Mouse (Mus musculus) heart, adult 2 months (tissue): ENCODE data around the gene Mef2d. TPM values are rescaled to one million over a fixed set of nuclear protein-coding genes. Genes with fewer than 3 reads are reported as not detected.
A peak's percentile ranks its signal among the peaks of the same experiment; 100 is the strongest.
"Not testable (repeated sequence)": the region's sequence is repeated elsewhere in the genome, so short reads cannot be mapped to it uniquely, and the experiment has no call there.

ENCODE experiments used
- DNase-seq, 2 experiments: peaks; one replicate each; pipeline ENCODE4 v3.0.0; 2021
- H3K27ac ChIP-seq: fragments of 200-600 bp; 2 replicates; pipeline ENCODE4 v1.8.1; 2022
- H3K27me3 ChIP-seq: fragments of 200-500 bp; 2 replicates; pipeline ENCODE4 v1.6.1; 2012; ENCODE audit warnings: mild to moderate bottlenecking, low read length, inconsistent platforms, mixed read lengths; ENCODE audit not compliant: control insufficient read depth, insufficient read depth
- H3K36me3 ChIP-seq: fragments of 200-500 bp; 2 replicates; pipeline ENCODE4 v1.6.1; 2012; ENCODE audit warnings: low read length, inconsistent platforms; ENCODE audit not compliant: control insufficient read depth, insufficient read depth
- H3K4me1 ChIP-seq: fragments of 200-500 bp; 2 replicates; pipeline ENCODE4 v1.6.1; 2011; ENCODE audit warnings: low read length; ENCODE audit not compliant: control insufficient read depth, insufficient read depth
- H3K4me3 ChIP-seq: fragments of 200-600 bp; 2 replicates; pipeline ENCODE4 v1.8.1; 2022
- H3K79me2 ChIP-seq: fragments of 200-500 bp; replicated peaks from 2 replicates; pipeline ENCODE4 v1.6.1; 2012; ENCODE audit warnings: mild to moderate bottlenecking, inconsistent platforms, low read length, moderate library complexity, mixed read lengths; ENCODE audit not compliant: control insufficient read depth, insufficient read depth
- H3K9ac ChIP-seq: fragments of 200-500 bp; 2 replicates; pipeline ENCODE4 v1.6.1; 2012; ENCODE audit warnings: low read depth, mild to moderate bottlenecking, control low read depth, inconsistent platforms, low read length, mixed read lengths
- CTCF ChIP-seq: fragments of 200-600 bp; IDR thresholded peaks from 2 replicates; pipeline ENCODE4 v1.8.1; 2022; ENCODE audit warnings: antibody characterized with exemption, mild to moderate bottlenecking, moderate library complexity
- EP300 ChIP-seq: fragments of 200-500 bp; IDR thresholded peaks from 2 replicates; pipeline ENCODE4 v1.6.1; 2011; ENCODE audit warnings: low read depth, low read length, control low read depth; ENCODE audit not compliant: insufficient read depth
- POLR2A ChIP-seq: fragments of 200-500 bp; IDR thresholded peaks from 2 replicates; pipeline ENCODE4 v1.6.1; 2011; ENCODE audit warnings: mild to moderate bottlenecking, low read depth, low read length, control low read depth; ENCODE audit not compliant: insufficient read depth
- WGBS: fragments of 180-500 bp; shearing (Covaris S2); methylation state at CpG from one replicate; pipeline ENCODE4 v1.1.7; 2018; 5-methylcytosine and 5-hydroxymethylcytosine counted together
- intact Hi-C: fragments of 180-260 bp; cut with DNase I; formaldehyde crosslinking; loops from one replicate; pipeline ENCODE4 v1.15.1; 2025
- polyA plus RNA-seq: library from polyadenylated mRNA; depleted of rRNA; stranded (reverse); fragments of >200 nt; gene quantifications from 2 replicates; pipeline ENCODE4 v1.2.3, GENCODE M21; 2012
- total RNA-seq, 2 experiments: library from RNA; stranded (reverse); gene quantifications; 2 replicates each; pipeline ENCODE4 v1.2.3; 2021

The Mef2d gene
- total and polyA plus RNA-seq, 3 experiments = 118 to 129 (median 119) TPM

GRCm38 (mm10) chr3:88172440-88172839 is 30.3 kb downstream of the Mef2d start:
- Histone ChIP-seq H3K27ac (no peak overlapping the region), H3K27me3 (no peaks in the 10 kb centered on the region), H3K4me1 (peaks cover 11% of the 10 kb centered on the region), H3K36me3 (peaks cover 2% of the 10 kb centered on the region; the same call in 1 of the 2 replicates), H3K4me3 (no peak overlapping the region), H3K9ac (no peak overlapping the region), H3K79me2 (no peaks in the 10 kb centered on the region)
- WGBS = 82% methylated on average over 3 of the region's 3 CpGs
- no peak for TF ChIP-seq CTCF
- TF ChIP-seq EP300 = no peak
- no peak for TF ChIP-seq POLR2A
- no peak for DNase-seq
- intact Hi-C loops = loop anchor here (10.0 kb wide), 1 partner anchor 48 kb away; no protein-coding TSS in a partner anchor

GRCm38 (mm10) chr3:88173375-88173774 is 31.2 kb downstream of the Mef2d start:
- 44% methylated on average over 3 of the region's 3 CpGs for WGBS
- DNase-seq = peak; percentile 64 to 78
- no peak overlapping the region for H3K9ac ChIP-seq
- H3K79me2 ChIP-seq = no peaks in the 10 kb centered on the region
- H3K4me1 ChIP-seq = peaks cover 11% of the 10 kb centered on the region
- H3K36me3 ChIP-seq = peaks cover 2% of the 10 kb centered on the region; the same call in 1 of the 2 replicates
- no peak overlapping the region for H3K4me3 ChIP-seq
- no peak for TF ChIP-seq POLR2A
- TF ChIP-seq EP300 = peak; percentile 70; the same call in 1 of the 2 replicates
- peak; percentile 85 for TF ChIP-seq CTCF
- H3K27me3 ChIP-seq = no peaks in the 10 kb centered on the region
- intact Hi-C loops = loop anchor here (1.0 to 10.0 kb wide), 2 partner anchors 49 to 86 kb away; no protein-coding TSS in a partner anchor
- H3K27ac ChIP-seq = no peak overlapping the region; the same call in 1 of the 2 replicates

- H3K79me2 ChIP-seq = no peaks in the 10 kb centered on the region
- no peak for DNase-seq
- peaks cover 2% of the 10 kb centered on the region; the same call in 1 of the 2 replicates for H3K36me3 ChIP-seq
- H3K9ac ChIP-seq = no peak overlapping the region
- TF ChIP-seq CTCF = no peak
- TF ChIP-seq POLR2A = no peak
- no peak for TF ChIP-seq EP300
- no peak overlapping the region for H3K4me3 ChIP-seq
- WGBS = 39% methylated on average over 2 of the region's 2 CpGs
- H3K27ac ChIP-seq = no peak overlapping the region; the same call in 1 of the 2 replicates
- no peaks in the 10 kb centered on the region for H3K27me3 ChIP-seq
- intact Hi-C loops = loop anchor here (2.0 to 10.0 kb wide), 2 partner anchors 32 to 50 kb away; partner anchors contain the start of gene Mef2d
- H3K4me1 ChIP-seq = peaks cover 11% of the 10 kb centered on the region
Measured at GRCm38 (mm10) chr3:88174894-88175293, 32.7 kb downstream of the Mef2d start.

- H3K27me3 ChIP-seq = no peaks in the 10 kb centered on the region
- 24% methylated on average over 5 of the region's 5 CpGs for WGBS
- TF ChIP-seq CTCF (no peak), EP300 (no peak), POLR2A (no peak)
- intact Hi-C loops = loop anchor here (10.0 kb wide), 1 partner anchor 52 kb away; no protein-coding TSS in a partner anchor
- peaks cover 2% of the 10 kb centered on the region; the same call in 1 of the 2 replicates for H3K36me3 ChIP-seq
- H3K4me1 ChIP-seq = peaks cover 10% of the 10 kb centered on the region
- H3K27ac ChIP-seq = peak overlapping the region; percentile 98
- no peaks in the 10 kb centered on the region for H3K79me2 ChIP-seq
- DNase-seq = peak in 1 of 2 experiments; percentile 43
- H3K4me3 ChIP-seq = peak overlapping the region; percentile 63
- peak overlapping the region; percentile 26; the same call in 1 of the 2 replicates for H3K9ac ChIP-seq
Measured at GRCm38 (mm10) chr3:88177106-88177505, 34.9 kb downstream of the Mef2d start.

GRCm38 (mm10) chr3:88177562-88178345 is 35.6 kb downstream of the Mef2d start:
- Histone ChIP-seq H3K79me2 (no peaks in the 10 kb centered on the region), H3K4me1 (peaks cover 10% of the 10 kb centered on the region), H3K36me3 (peaks cover 2% of the 10 kb centered on the region; the same call in 1 of the 2 replicates), H3K27me3 (no peaks in the 10 kb centered on the region), H3K9ac (peak overlapping the region; percentile 85), H3K27ac (peak overlapping the region; percentile 98), H3K4me3 (peak overlapping the region; percentile 63)
- intact Hi-C loops = loop anchor here (10.0 kb wide), 1 partner anchor 53 kb away; no protein-coding TSS in a partner anchor
- TF ChIP-seq CTCF (0 out of 2 replicates have a peak, but pooled peaks have one; percentile 25), EP300 (peak; percentile 91), POLR2A (peak; percentile 57)
- DNase-seq = peak; percentile 98 to 100
- under 1% methylated on average over 49 of the region's 49 CpGs for WGBS

- Histone ChIP-seq H3K9ac (peak overlapping the region; percentile 63), H3K27ac (peak overlapping the region; percentile 98), H3K4me3 (peak overlapping the region; percentile 63)
- not testable (repeated sequence) for H3K79me2 ChIP-seq, DNase-seq, H3K36me3 ChIP-seq, H3K27me3 ChIP-seq, H3K4me1 ChIP-seq
- intact Hi-C loops = loop anchor here (10.0 kb wide), 1 partner anchor 54 kb away; no protein-coding TSS in a partner anchor
- 22% methylated on average over 11 of the region's 11 CpGs for WGBS
Measured at GRCm38 (mm10) chr3:88178346-88178733, 36.2 kb downstream of the Mef2d start.
